Mouse (Mus musculus) gastrocnemius, postnatal 14 days (tissue): ENCODE results near the gene Adh6a. TPM values are rescaled to one million over a fixed set of nuclear protein-coding genes. Genes with fewer than 3 reads are reported as not detected.

Experiments
- DNase-seq: peaks from one replicate; pipeline ENCODE4 v3.0.0; 2021; ENCODE audit warnings: mixed read lengths
- intact Hi-C: fragments of 180-260 bp; cut with DNase I; formaldehyde crosslinking; loops from one replicate; pipeline ENCODE4 v1.15.1; 2025; ENCODE audit warnings: low total_unique reads
- long read RNA-seq, 2 experiments: library from polyadenylated mRNA; stranded (forward); transcript quantifications; one replicate each; pipeline ENCODE4 v2.0.0; 2021
- total RNA-seq, 2 experiments: library from RNA; stranded (reverse); gene quantifications; 2 replicates each; pipeline ENCODE4 v1.2.3; 2021

Adh6a gene
- total RNA-seq, result not detected
- long read RNA-seq, experiment 1, result 0 reads
- long read RNA-seq, experiment 2, result 0 reads

GRCm38 (mm10) chr3:138312965-138313364 lies at the start of gene Adh6a:
TSS of gene Adh6a (plus strand) at chr3:138313286.
- intact Hi-C loops, result no loop called here
- no peak for DNase-seq

- no peak for DNase-seq
- intact Hi-C loops, result no loop called here
Measured at GRCm38 (mm10) chr3:138264648-138265047, 48.4 kb upstream of the Adh6a start.

- intact Hi-C loops, result no loop called here
- no peak for DNase-seq
Measured at GRCm38 (mm10) chr3:138270507-138270906, 42.6 kb upstream of the Adh6a start.

- no peak for DNase-seq
- intact Hi-C loops, result no loop called here
Measured at GRCm38 (mm10) chr3:138271297-138271696, 41.8 kb upstream of the Adh6a start.

- no peak for DNase-seq
- intact Hi-C loops, result no loop called here
Measured at GRCm38 (mm10) chr3:138273080-138273479, 40.0 kb upstream of the Adh6a start.

- intact Hi-C loops, result no loop called here
- DNase-seq, result no peak
Measured at GRCm38 (mm10) chr3:138275100-138275499, 38.0 kb upstream of the Adh6a start.

GRCm38 (mm10) chr3:138282556-138282955 lies 30.5 kb upstream of the Adh6a start:
- no peak for DNase-seq
- intact Hi-C loops, result no loop called here

GRCm38 (mm10) chr3:138283831-138284230 lies 29.3 kb upstream of the Adh6a start:
- DNase-seq, result no peak
- intact Hi-C loops, result no loop called here

GRCm38 (mm10) chr3:138285986-138286385 lies 27.1 kb upstream of the Adh6a start:
- intact Hi-C loops, result no loop called here
- DNase-seq, result no peak

GRCm38 (mm10) chr3:138287686-138288085 lies 25.4 kb upstream of the Adh6a start:
- DNase-seq, result no peak
- intact Hi-C loops, result no loop called here

GRCm38 (mm10) chr3:138290672-138291071 lies 22.4 kb upstream of the Adh6a start:
- intact Hi-C loops, result no loop called here
- DNase-seq, result no peak

GRCm38 (mm10) chr3:138291529-138292117 lies 21.5 kb upstream of the Adh6a start:
- intact Hi-C loops, result no loop called here
- DNase-seq, result no peak

GRCm38 (mm10) chr3:138293298-138293895 lies 19.7 kb upstream of the Adh6a start:
- no peak for DNase-seq
- intact Hi-C loops, result no loop called here

- no peak for DNase-seq
- intact Hi-C loops, result no loop called here
Measured at GRCm38 (mm10) chr3:138300130-138300529, 13.0 kb upstream of the Adh6a start.

GRCm38 (mm10) chr3:138302676-138303075 lies 10.4 kb upstream of the Adh6a start:
- intact Hi-C loops, result no loop called here
- no peak for DNase-seq

GRCm38 (mm10) chr3:138303771-138304488 lies 9.2 kb upstream of the Adh6a start:
- intact Hi-C loops, result no loop called here
- DNase-seq, result no peak

- no peak for DNase-seq
- intact Hi-C loops, result no loop called here
Measured at GRCm38 (mm10) chr3:138304489-138304871, 8.6 kb upstream of the Adh6a start.

GRCm38 (mm10) chr3:138305486-138306289 lies 7.4 kb upstream of the Adh6a start:
- intact Hi-C loops, result no loop called here
- DNase-seq, result no peak

- intact Hi-C loops, result no loop called here
- no peak for DNase-seq
Measured at GRCm38 (mm10) chr3:138306290-138306683, 6.8 kb upstream of the Adh6a start.

- DNase-seq, result no peak
- intact Hi-C loops, result no loop called here
Measured at GRCm38 (mm10) chr3:138309910-138310309, 3.2 kb upstream of the Adh6a start.
